Mouse (Mus musculus) cortical plate, adult 2 months (tissue): ENCODE data around the gene Sox8. TPM values are rescaled to one million over a fixed set of nuclear protein-coding genes. Genes with fewer than 3 reads are reported as not detected.

Experiments
- H3K27ac ChIP-seq: fragments of 200-500 bp; 2 replicates; pipeline ENCODE4 v1.5.1; 2012; ENCODE audit warnings: low read length, control low read depth, inconsistent platforms; ENCODE audit not compliant: insufficient read depth
- H3K4me1 ChIP-seq: fragments of 200-500 bp; 2 replicates; pipeline ENCODE4 v1.6.1; 2011; ENCODE audit warnings: low read length; ENCODE audit not compliant: control insufficient read depth, insufficient read depth
- H3K4me3 ChIP-seq: fragments of 200-500 bp; 2 replicates; pipeline ENCODE4 v1.5.1; 2011; ENCODE audit warnings: mild to moderate bottlenecking, low read length, control low read depth; ENCODE audit not compliant: insufficient read depth
- CTCF ChIP-seq: fragments of 200-500 bp; IDR thresholded peaks from 2 replicates; pipeline ENCODE4 v1.5.1; 2011; ENCODE audit warnings: mild to moderate bottlenecking, control low read depth, low read length; ENCODE audit not compliant: insufficient read depth; ENCODE audit errors: extremely low read depth
- POLR2A ChIP-seq: fragments of 200-500 bp; IDR thresholded peaks from 2 replicates; pipeline ENCODE4 v1.6.1; 2011; ENCODE audit warnings: mild to moderate bottlenecking, low read length, control low read depth; ENCODE audit not compliant: insufficient read depth; ENCODE audit errors: extremely low read depth
- polyA plus RNA-seq: library from polyadenylated mRNA; depleted of rRNA; stranded (reverse); fragments of >200 nt; gene quantifications from 2 replicates; pipeline ENCODE4 v1.2.3, GENCODE M21; 2012; rRNA removed

Sox8 gene
- polyA plus RNA-seq, result 42.5 and 51.6 TPM in 2 replicates

DNA sequence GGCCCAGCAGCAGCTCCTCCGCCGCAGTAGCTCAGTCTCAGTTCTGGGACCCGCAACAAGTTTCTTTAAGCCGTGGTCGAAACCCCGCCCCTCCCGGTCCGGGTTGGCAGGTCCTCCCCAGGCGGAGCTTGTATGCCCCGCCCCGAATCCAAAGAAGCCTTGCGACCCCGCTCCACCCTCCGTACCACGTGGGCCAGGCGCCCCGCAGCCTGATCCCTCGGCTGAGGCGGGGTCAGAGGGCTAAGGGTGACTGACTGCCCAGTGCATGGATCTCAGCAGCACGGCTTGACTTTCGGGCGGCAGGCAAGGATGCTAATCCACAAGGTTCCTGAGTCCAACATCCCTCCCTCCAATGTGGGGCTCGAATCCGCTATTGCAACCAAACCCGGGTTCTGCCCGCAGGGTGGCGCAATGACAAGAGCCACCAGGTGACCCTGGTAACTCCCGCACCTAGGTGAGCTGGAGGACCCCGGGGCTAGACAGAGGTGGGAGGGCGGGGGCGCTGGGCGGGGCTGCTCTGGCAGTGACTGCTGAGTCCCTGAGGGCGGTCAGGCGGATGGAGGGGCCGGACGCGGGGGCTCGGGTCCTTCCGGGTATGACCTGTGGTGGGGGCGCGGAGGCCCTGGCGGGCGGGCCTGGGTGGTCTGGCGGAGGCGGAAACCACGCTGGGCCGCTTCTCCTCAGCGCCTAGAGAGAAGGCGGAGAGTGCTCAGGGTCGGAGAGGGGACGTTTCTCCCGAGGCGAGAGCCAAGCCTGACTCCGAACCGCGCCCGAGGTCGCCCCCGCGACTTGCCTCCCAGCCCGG lies at the start of gene Sox8:
Sox8 (minus strand) TSS at position 39 of the 805 bp plus-strand sequence.
- TF ChIP-seq POLR2A (peak; percentile 96), CTCF (0 out of 2 replicates have a peak, but pooled peaks have one; percentile 19)
- Histone ChIP-seq H3K4me3 (peak within 1 kb of the TSS; percentile 69), H3K4me1 (peaks cover 2% of the 10 kb centered on the region; the same call in 1 of the 2 replicates), H3K27ac (peak within 1 kb of the TSS; percentile 84)

DNA sequence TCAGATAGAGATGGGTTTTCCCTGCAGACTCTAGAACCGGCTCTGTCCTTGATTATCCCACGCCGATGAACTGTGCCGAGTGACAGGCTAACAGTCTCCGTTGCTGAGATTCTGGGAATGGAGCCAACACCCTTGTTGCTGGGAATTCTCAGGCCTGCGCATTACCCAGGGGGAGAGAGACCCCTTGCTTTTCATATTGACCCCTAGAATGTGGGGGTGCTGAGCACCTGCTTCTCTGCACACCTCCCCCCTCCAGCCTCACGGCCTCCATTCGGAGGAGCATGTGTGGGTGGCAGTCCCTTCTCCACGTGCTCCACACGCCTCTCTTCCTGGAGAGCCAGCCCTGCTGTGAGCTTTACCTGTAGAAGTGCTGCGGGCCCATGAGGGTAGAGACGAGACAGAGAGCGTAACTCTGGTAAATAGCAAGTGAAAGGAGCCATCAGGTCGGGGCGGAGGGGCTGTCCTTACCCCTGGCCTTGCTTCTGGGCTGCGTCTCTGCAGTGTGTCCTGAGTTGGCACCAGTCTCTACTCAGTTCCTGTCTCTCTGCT lies 48.1 kb upstream of the Sox8 start:
- H3K4me3 ChIP-seq, result no peak overlapping the region
- H3K27ac ChIP-seq, result peak overlapping the region; percentile 21
- TF ChIP-seq POLR2A (no peak), CTCF (no peak)
- peaks cover 22% of the 10 kb centered on the region for H3K4me1 ChIP-seq

- TF ChIP-seq POLR2A, result no peak
- no peak for TF ChIP-seq CTCF
- Histone ChIP-seq H3K4me3 (no peak overlapping the region), H3K4me1 (peaks cover 14% of the 10 kb centered on the region), H3K27ac (no peak overlapping the region)
These were observed 44.4 kb upstream of the Sox8 start for GRCm38 (mm10) chr17:25614723-25615510.

DNA sequence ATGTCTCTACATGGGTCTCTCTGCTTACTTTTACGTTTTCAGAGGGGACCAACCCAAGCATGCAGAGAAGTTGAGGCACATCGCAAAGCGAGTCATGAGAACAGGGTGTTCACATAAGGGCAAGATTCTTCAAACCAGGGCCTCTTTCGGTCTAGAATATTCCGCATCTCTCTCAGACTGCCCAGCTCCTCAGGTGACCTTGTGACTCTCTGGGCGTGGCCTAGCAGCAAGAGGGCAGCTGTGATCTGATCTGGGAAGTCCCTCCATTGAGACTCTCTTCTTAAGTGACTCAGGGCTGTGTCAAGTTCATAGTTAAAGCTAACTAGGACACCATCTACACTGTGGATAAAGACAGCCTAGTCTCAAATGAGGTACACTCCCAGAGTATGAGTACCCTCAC lies 42.8 kb upstream of the Sox8 start:
- TF ChIP-seq POLR2A (no peak), CTCF (no peak)
- Histone ChIP-seq H3K4me1 (peaks cover 6% of the 10 kb centered on the region), H3K27ac (no peak overlapping the region), H3K4me3 (no peak overlapping the region)

DNA sequence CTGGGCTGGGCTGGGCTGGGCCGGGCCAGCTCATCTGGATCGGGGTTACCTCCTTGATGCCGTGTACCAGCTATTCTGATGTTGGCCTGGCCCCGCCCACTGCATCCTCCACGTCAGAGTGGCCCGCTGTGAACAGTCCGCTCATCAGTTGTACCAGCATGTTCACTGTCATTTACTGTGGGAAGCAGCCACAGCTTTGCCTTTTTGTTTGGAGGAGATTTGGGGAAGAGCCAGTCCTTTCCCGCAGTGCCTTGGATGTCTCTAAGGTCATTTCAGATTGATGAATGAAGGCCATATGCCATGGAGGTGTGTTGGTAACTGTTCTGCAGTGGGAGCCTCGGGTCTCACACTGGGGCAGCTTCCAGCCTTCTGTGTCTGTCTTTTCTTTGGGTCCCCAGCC lies 42.1 kb upstream of the Sox8 start:
- Histone ChIP-seq H3K4me3 (no peak overlapping the region), H3K4me1 (peaks cover 4% of the 10 kb centered on the region), H3K27ac (no peak overlapping the region)
- TF ChIP-seq POLR2A (no peak), CTCF (no peak)

DNA sequence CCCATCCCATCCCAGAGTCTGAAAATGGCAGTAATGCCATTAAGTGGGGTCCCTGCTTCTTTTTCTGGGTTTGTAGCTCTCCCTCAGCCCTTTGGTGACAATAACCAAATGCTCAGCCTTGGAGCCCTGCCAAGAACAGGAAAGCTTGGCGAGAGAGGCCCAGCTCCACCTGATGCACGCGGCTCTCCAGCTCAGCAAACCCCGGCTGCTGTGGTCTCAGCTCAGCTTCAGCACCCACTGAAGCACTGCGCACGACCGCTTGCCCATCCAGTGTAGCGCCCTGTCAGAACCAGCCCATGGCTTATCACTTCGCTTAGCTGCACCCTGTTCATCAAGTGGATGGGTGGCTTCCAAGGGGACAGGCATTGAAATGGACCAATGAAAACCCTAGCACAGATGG lies 39.7 kb upstream of the Sox8 start:
- Histone ChIP-seq H3K4me3 (no peak overlapping the region), H3K4me1 (peaks cover 4% of the 10 kb centered on the region), H3K27ac (no peak overlapping the region)
- TF ChIP-seq CTCF (no peak), POLR2A (no peak)

- peaks cover 4% of the 10 kb centered on the region for H3K4me1 ChIP-seq
- TF ChIP-seq POLR2A (no peak), CTCF (no peak)
- no peak overlapping the region for H3K27ac ChIP-seq
- H3K4me3 ChIP-seq, result no peak overlapping the region
These were observed 39.0 kb upstream of the Sox8 start for GRCm38 (mm10) chr17:25609506-25609828.

DNA sequence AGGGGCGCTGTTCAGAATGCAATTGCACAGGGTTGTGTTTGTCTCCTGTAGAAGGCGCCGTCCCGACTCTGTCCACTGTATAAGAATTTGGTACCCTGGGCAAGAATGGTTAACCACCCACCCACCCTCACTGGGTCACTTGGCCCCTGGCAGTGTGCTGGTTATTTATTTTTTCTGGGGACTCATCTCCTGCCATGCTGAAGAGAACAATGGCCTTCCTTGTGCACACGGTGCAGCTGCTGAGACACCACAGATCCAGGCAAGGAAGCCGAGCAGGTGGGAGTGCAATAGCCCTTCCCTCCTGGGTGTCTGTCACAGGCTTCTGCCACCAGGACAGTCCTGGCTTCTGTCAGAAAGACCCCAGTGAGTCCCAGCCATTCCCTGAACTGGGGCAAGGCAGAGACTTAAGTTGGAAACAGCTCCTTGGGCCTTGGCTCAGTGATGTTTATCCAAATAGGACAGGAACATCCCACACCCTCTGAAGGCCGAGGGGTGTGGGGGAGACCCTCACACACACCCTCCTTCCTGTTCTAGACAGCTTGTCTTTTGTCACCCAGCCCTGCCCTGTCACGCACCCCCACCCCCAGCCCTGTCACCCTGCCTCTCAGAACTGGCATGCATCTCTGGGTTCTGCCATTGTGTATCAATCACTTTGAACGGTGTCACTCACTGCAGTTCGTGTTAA lies 38.5 kb upstream of the Sox8 start:
- Histone ChIP-seq H3K4me1 (peaks cover 4% of the 10 kb centered on the region), H3K4me3 (no peak overlapping the region), H3K27ac (0 out of 2 replicates have a peak overlapping the region, but pooled peaks have one; percentile 22)
- no peak for TF ChIP-seq POLR2A
- TF ChIP-seq CTCF, result no peak
